Mouse (Mus musculus): ENCODE measurements around the gene Cep131.

Cep131 gene

DNA sequence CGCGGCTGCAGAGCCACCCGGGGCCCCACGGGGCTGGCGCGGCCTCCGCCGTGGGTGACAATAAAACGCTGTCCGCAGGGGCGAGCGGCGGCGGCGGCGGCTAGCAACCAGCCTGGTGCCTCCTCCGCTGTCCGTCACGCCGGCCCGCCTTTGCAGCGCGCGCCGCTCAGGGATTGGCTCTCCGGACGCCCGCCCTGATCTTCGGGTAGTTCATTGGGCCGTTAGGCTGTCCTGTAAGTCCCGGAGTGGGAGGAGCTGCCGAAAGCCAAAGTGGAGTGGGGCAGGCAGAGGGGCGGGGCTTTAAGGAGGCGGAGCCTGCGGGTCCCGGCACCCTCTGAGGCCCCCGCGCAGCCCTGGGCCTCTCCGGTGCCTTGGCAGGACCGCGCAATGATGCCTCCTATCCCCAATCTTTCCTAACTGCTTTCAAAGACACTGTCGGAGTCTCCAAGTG lies at the start of gene Cep131:
Cep131 (minus strand) TSS at position 126 of the 451 bp plus-strand sequence.
- CTCF ChIA-PET, result no interaction called here

DNA sequence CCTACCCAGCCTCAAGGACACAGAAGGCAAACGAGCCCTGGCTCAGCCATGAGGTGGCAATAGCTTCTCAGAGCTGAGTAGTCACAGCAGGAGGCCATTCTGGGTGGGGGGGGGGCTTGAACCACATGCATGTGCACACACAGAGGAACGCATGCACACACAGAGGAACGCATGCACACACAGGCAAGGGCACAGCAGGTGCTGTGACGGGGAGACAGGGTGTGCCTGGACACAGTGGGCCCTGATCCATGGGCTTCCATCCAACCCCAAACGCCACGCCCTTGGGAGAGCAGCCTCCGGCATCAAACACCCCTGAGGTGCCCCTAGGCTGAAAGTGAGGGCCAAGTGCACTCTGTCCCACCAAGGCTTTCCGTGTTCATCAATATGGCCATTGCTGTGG lies 49.6 kb upstream of the Cep131 start:
- CTCF ChIA-PET, result no interaction called here

DNA sequence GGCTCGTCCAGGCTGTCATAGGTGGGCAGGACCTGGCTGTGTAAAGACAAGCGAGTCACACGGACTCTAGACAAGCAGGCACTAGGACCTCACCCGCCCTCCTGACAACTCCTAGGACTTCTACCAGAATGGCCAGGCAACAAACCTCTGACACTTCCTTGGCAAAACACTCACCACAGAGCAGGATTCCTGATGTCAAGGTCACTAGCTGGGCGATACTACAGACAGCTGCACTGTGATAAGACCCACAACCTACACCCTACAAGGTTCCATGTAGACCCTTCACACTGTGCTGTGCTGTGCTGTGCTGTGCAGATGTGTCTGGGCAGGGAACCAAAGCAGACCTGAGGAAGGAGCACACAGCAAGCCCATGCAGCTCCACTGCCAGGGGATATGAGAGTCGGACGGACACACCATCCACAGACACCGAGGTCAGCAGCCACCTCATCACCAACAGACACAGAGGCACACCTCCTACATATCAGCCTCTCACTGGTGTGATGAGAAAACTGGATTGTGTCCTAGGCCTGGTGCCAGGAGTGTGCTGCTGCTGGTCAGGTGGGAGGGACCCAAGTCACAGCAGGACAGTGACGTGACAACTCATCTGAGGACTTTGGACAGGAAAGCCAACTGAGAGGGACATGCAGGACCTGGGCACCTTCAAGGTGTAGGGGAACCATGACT lies 48.4 kb upstream of the Cep131 start:
- CTCF ChIA-PET, result interaction anchor here (0.6 kb wide), 1 partner anchor 166 kb away, joined by 3 read pairs; no protein-coding TSS in a partner anchor

DNA sequence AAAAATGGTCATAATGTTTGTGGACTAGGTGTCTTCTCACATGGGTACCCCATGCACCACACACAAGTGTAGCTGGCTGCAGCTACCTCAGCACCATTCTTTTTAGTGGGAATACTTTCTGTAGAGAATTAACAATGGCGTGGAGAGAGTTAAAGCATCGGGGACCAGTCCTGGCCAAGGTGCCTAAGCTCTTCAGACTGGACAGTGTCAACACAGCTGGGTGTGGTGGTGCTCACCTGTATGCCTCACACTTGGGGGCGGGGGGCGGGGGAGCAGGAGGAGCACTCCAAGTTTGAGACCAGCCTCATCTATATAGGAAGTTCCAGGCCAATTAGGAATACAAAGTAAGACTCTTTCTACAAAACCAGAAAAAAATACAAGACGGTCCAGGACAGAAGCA lies 47.5 kb upstream of the Cep131 start:
- CTCF ChIA-PET, result no interaction called here

DNA sequence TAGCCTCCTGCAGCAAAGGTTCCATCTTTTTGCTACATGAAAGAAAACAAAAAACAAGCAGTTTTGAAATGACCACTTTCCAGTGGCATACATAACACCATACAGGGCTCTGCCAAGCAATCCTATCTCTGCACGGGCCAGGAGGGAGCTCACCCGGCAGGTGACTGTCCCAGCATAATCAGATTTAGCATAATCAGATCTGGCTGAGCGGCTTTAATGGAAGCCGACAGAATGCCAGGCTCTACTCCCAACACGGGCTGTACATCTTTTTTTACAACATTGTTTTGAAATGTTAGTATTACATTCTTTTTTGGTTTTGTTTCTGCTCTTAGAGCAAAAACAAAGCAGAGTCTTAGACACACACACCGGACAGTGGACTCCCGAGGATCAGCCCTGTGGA lies 42.7 kb upstream of the Cep131 start:
- CTCF ChIA-PET, result interaction anchor here (0.6 kb wide), 1 partner anchor 19 kb away, joined by 10 read pairs; no protein-coding TSS in a partner anchor

DNA sequence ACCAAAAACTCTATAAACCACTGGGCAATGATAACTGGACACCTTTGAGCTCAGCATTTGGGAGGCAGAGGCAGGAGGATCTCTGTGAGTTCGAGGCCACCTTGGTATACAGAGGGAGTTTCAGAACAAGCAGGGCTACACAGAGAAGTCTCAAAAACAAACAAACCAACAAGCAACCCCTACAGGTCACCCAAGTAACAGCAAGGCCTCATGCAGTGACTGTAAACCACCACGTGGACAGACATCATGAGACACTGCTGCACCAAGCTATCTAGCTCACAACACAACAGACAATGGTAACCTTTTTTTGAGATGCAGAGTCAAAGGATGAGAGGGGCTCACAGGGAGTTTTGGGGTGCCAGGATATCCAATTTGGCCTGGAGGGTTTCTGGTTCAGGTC lies 40.2 kb upstream of the Cep131 start:
- CTCF ChIA-PET, result no interaction called here

DNA sequence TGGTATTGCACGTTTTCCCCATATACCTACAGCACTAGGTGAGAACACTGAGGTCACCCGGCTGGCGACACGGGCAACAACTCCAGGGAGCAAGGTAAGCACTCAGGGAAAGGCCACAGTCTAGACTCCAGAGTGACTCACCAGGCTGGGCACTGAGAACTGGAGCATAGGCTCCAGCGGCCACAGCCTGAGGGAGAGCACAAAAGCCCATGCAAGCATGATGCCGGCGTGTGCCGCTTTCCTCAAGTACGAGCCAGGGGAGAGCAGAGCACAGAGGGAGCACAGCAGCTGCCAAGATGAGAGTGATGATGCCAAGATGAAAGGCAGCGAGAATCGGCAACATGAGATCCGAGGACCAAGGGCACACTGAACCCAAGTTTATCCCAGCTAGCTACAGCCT lies 35.5 kb upstream of the Cep131 start:
- CTCF ChIA-PET, result no interaction called here

DNA sequence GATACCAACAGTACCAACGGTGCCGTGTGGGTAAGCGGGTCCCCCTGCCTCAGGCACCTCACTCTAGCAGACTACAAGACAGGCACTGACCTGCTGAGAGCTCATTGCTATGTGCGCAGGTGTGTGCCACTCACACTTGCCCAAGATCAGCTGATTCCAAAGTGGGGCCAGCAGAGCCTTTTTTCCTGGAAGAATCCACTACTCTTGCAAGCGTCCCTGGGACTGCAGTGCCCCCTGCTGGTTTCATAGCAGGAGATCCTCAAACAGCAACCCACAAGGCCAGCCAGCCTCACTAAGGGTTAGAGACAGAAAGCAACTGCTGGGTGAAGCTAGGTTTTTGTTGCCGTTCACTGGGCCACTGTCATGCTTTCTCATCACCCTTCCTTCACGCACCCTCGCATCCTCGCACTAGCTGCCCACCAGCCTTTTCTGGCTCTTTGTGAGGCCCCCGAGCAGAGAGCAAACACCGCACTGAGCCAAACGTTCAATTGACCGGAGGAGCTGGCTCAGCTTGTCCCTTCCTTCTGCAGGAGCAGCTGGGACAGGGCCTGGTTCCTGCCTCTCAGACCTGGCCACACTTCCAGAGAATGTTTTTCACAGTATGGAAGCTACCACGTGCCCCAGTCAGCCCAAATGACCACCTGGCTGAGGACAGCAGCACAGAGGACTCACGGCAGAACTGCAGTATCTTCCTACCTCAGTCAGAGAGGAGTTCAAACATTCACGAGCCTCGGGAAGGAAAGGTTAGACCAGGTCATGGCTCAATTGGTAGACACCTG lies 34.2 kb upstream of the Cep131 start:
- CTCF ChIA-PET, result interaction anchor here (0.7 kb wide), 1 partner anchor 10 kb away, joined by 3 read pairs; no protein-coding TSS in a partner anchor

DNA sequence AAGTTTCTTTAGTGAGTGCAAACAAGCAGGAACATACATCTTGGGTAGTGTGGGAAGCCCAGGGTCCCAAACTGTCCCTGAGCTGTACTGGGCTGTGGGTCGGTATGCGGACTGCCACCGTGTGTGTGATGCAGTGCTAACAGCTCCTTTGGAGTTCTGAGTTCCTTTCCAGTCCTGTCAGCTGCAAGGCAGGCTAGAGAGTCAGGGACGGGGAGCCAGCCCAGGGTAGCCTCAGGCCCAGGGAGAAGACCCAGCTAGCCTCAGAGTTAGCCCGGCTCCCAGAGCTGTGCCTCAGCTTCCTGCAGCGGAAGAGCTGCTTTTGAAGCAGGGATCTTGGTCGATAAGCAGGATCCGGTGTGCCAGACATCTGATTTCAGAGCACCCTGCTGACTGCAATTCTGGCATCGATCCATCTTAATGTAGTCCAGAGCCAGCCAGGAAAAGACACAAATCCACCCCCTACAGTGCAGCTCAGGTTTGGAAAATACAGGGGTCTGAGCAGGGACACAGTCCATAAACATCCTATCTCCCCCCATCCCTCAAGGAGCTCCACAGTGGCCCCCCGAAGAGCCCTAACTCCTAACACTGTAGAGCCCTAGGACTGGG lies 33.4 kb upstream of the Cep131 start:
- CTCF ChIA-PET, result interaction anchor here (0.7 kb wide), 1 partner anchor 9 kb away, joined by 3 read pairs; no protein-coding TSS in a partner anchor

DNA sequence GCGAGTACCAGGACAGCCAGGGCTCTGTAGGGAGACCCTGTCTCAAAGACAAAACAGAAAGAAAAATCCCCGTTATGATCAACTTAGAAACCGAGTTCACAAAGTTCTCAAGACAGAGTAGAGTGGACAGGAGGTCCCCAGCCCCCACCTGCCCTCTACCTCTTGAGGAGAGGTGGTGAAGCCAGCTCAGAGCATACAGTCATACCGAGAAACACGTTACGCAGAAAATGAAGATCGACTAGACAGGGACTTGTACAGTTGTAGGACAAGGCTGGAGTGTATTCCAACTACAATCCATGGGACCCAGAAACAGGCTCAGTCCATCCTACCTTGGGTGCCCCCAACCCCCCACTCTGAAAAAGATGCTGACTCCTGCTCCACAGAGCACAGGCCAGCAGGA lies 32.5 kb upstream of the Cep131 start:
- CTCF ChIA-PET, result no interaction called here

DNA sequence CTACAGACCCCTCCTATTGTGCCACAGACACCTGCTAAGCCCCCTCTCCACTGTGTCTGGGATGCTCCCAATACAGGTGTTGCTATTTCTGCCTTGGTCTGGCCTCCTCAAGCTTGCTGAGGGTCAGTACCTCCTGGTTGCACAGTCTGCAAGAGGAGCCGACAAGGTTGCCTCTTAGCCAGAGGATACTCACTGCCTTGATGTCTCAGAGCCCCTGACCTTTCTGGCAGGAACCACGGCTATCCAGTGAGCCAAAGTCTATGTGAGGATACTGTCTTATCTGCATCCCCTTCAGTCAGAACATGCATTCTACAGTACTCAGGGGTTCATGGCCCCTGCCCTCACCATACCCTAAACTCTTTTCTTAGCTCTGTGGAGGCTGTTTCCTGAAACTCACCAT lies 31.0 kb upstream of the Cep131 start:
- CTCF ChIA-PET, result no interaction called here

DNA sequence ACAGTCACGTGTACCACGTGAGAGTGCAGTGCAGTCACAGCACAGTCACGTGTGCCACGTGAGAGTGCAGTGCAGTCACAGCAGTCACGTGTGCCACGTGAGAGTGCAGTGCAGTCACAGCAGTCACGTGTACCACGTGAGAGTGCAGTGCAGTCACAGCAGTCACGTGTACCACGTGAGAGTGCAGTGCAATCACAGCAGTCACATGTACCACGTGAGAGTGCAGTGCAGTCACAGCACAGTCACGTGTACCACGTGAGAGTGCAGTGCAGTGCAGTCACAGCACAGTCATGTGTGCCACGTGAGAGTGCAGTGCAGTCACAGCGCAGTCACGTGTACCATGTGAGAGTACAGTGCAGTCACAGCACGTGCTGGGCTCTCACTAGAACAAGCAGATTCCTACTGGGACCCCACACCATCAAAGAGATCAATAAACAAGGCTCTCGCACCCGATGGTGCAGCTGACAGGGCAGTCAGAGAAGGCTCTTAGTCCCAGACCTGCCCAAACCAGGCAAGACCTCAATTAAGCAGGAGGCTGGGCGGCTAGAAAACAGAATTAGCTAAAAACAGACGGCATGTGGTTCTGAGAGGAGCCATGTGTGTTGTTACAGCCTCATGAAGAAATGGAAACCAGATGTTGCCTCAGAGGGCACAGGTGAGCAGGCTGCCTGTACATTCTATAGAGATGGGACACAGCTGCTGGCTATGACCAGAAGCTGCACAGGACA lies 28.0 kb upstream of the Cep131 start:
- CTCF ChIA-PET, result no interaction called here

DNA sequence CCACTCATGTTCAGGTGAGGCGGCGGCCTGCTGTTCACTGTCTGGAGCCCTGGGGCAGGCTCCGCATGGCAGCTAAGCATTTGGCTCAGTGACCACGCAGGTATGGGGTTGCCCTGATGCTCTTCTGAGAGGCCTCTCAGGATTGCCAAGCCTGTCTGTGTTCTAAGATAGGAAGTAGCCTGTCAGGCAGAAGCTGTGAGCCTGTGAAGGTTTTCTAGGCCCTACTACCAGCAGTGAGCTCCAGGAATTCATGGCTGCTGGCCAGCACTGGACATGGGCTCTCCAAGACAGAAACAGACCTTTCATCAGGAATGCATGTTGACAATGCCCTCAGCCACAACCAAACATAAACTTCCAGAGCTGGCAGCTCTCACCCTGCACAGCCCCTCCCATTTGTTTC lies 25.5 kb upstream of the Cep131 start:
- CTCF ChIA-PET, result no interaction called here

DNA sequence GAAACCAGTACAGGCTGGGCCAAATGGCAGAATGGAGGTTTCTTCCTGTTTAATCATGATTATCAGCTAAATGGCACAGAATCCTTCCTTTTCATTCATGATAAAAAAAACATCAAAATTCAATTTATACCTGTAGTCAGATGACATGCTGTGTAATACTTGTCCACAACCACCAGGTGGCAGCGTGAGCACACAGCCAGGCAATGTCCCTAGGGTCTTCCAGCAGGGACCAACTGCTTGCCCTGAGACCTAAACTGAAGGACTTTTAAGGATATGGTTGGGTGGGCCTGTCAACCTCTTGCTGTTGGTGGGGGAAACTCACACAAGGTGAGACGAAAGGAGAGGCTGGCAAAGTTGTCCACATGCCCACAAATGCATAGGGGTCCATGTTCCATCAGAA lies 24.4 kb upstream of the Cep131 start:
- CTCF ChIA-PET, result interaction anchor here (0.6 to 1.0 kb wide), 2 partner anchors 9 to 304 kb away, joined by 3 to 12 read pairs; no protein-coding TSS in a partner anchor

DNA sequence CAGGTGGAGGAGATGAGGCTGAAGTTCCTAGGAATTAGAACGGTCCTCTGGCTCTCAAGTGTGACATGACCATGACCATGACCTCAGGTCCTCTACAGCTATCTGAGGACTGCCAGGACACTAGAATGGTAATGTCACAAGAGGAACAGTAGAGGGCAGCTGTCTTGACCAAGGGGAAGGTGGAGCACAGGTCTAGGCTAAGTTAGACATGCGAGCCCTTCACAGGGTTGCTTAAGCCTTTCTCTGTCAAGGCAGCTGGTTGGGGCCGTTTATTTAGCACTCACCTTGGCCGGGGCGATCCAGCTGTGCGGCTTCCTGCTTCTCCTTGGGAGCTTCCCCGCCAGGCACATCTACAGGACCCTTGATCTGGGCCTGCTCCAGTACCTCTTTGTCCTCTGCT lies 23.9 kb upstream of the Cep131 start:
- CTCF ChIA-PET, result interaction anchor here (1.0 kb wide), 1 partner anchor 10 kb away, joined by 3 read pairs; no protein-coding TSS in a partner anchor

DNA sequence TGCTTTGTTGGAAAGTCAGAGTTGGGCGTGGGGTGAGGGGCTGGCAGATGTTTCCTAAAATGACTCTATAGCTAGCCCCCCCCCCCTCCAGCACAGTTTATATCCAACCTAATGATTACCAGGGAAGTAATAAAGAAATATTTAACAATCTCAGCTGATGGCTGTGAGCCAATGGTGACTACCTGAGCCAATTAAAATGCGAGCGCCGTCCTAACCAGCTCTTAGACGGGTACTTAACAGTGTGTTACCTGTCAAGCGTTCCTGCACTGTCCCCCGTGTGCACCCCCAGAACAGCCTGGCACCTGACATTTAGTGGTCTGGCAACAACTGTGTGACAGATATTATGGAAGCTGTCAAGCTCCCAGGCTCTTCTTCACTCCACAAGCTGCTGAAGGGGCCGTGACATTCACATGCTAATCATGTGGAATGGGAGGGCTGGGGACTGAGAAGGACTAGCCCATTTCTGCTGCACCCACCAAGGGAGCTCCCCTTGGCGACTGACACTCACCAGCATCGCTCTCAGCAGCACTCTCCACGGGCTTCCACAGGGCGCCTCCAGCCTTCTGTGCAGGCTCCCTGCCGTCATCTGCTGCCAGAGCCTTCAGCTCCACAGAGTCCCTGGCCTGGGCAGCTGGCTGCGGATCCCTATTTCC lies 23.1 kb upstream of the Cep131 start:
- CTCF ChIA-PET, result no interaction called here

DNA sequence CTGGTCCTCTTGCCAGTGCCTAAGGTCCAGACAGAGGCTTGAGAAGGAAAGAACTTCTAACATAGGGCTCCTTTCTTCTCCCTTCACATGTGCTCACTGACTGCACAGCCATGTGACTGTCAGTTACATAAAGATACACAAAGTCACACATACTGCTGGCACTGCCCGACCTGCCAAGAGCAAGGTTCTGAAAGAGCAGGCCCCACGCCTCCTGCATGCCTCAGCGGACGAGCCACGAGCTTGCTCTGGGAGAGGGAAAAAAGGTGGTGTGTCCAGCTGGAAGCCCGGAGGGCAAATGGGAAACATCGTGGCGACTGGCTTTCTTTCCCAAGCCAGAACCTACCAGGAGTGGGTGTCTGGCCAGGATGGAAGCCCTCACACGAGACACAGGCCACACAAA lies 21.2 kb upstream of the Cep131 start:
- CTCF ChIA-PET, result no interaction called here

DNA sequence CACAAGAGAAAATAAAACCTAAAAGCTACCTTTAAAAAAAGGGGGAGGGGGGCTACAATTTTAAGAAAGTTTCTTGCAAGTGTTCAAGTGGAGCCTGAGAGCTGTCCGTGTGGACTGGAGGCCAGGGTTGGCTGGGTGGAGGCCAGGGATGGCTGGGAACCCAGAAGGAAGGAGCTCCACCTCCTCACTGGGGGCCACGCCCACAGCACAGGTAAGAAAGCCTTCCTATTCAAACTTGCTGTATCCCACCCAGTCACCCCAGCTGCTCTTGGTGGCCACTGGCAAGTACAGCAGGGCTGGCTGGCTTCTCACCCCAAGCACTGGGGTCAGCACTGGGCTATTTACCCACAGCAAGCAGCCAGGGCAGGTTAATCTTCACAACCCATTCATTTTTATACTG lies 20.4 kb upstream of the Cep131 start:
- CTCF ChIA-PET, result no interaction called here

DNA sequence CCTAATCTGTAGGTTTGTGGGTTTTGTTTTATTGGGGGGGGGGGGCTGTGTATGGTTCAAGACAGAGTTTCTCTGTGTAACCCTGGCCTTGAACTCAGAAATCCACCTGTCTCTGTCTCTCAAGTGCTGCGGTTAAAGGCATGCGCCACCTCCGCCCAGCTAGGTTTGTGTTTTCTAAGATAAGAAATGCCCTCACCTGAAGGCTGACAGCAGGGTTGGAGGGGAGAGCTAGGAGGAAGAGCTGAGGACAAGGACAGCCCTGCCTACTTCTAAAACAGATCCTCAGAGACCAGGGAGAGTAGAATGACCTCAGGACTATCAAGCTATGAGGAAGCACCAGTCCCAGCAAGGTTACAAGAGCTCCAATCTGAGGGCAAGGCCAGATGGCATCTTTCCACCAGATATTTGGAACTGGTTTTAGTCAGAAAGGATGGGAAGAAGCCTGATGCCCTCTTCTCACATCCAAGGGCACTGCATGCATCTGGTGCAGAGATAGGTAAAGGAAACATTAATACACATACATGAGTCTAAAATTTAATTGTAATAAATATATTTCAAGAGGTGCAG lies 16.9 kb upstream of the Cep131 start:
- CTCF ChIA-PET, result no interaction called here

DNA sequence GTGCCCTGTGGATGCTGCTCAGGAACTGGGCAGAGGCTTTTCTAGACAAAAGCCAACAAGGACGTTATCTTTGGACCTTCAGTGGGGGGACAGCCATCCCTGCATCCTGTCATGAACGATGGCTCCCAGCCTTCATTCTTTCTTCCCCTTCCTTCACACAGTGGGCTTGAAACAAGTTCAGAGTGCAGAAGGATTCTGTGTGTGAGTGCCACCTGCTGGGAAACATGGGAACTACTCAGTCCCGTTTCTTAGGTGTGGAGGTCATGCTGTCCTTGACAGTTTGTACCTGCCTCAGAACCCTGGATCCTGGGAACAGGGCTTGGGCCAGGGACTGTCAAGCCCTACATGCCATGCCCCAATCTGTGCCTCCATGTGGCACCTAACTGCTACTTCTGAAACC lies 14.4 kb upstream of the Cep131 start:
- CTCF ChIA-PET, result no interaction called here

All from spleen, embryonic (tissue).